Mouse (Mus musculus) hindbrain, embryonic 14.5 days (tissue): ENCODE measurements around the gene Sesn2. TPM values are rescaled to one million over a fixed set of nuclear protein-coding genes. Genes with fewer than 3 reads are reported as not detected.
"Not testable (repeated sequence)": the region's sequence is repeated elsewhere in the genome, so short reads cannot be mapped to it uniquely, and the experiment has no call there.

Experiments
- ATAC-seq: fragments of 200-750 bp; cut with Nextera tagmentation; 2 replicates; pipeline ENCODE4 v1.8.0; 2017; ENCODE audit warnings: moderate number of reproducible peaks, mild to moderate bottlenecking, moderate TSS enrichment, moderate library complexity; ENCODE audit not compliant: low FRiP score
- DNase-seq: peaks from one replicate; pipeline ENCODE4 v3.0.0-alpha.2; 2015; ENCODE audit warnings: low spot score
- H3K27ac ChIP-seq: fragments of 300-500 bp; sonication (generic); 2 replicates; pipeline ENCODE4 v1.5.1; 2014; ENCODE audit warnings: mild to moderate bottlenecking, moderate library complexity
- H3K27me3 ChIP-seq: fragments of 300-500 bp; sonication (generic); 2 replicates; pipeline ENCODE4 v1.6.1; 2014; ENCODE audit warnings: mild to moderate bottlenecking, low read length, mixed read lengths; ENCODE audit not compliant: control insufficient read depth, insufficient read depth
- H3K36me3 ChIP-seq: fragments of 300-500 bp; sonication (generic); replicated peaks from 2 replicates; pipeline ENCODE4 v1.6.1; 2014; ENCODE audit not compliant: control insufficient read depth, insufficient read depth
- H3K4me1 ChIP-seq: fragments of 300-500 bp; sonication (generic); replicated peaks from 2 replicates; pipeline ENCODE4 v1.6.1; 2014; ENCODE audit warnings: antibody characterized with exemption, low read length, mixed read lengths; ENCODE audit not compliant: control insufficient read depth, insufficient read depth
- H3K4me2 ChIP-seq: fragments of 300-500 bp; sonication (generic); replicated peaks from 2 replicates; pipeline ENCODE4 v1.6.1; 2014; ENCODE audit warnings: mild to moderate bottlenecking, moderate library complexity
- H3K4me3 ChIP-seq: fragments of 300-500 bp; sonication (generic); replicated peaks from 2 replicates; pipeline ENCODE4 v1.5.1; 2014; ENCODE audit warnings: mild to moderate bottlenecking, low read length
- H3K9ac ChIP-seq: fragments of 300-500 bp; sonication (generic); 2 replicates; pipeline ENCODE4 v1.6.1; 2014
- H3K9me3 ChIP-seq: fragments of 300-500 bp; sonication (generic); 2 replicates; pipeline ENCODE4 v1.6.1; 2016; ENCODE audit warnings: low read length; ENCODE audit not compliant: control insufficient read depth
- WGBS: fragments of 180-500 bp; shearing (Covaris S2); extraction: QIAGEN DNeasy Blood & Tissue Kit; methylation state at CpG from one replicate; pipeline ENCODE4 v1.1.7; 2014; 5-methylcytosine and 5-hydroxymethylcytosine counted together
- polyA plus RNA-seq: library from polyadenylated mRNA; unstranded; fragments of >200 nt; fragmentation: Nextera tagmentation; extraction: Ambion mirVana; gene quantifications from 2 replicates; pipeline ENCODE4 v1.2.1, GENCODE M21; 2014

The Sesn2 gene
- 6.7 and 7.1 TPM in 2 replicates for polyA plus RNA-seq

DNA sequence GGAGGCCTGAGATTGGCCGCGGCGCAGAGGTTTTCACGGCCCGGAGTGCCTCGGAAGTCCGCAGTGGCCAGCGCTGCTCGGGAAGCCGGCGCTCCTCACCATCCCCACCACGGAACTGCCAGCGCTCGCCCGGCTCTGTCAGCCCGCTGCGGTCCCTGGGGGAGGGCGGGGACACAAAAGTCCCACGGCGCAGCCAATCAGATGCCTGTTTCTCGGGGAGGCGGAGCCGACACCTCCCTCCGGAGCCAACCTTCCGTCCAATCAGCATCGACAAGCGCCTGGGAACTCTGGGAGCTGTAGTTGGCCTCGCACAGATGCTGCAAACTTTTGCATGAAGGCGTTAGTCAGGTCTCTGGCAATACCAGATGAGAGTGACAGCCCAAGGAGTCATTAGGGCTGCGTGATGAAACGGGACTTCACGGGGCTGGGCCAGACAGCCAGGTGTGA is at the start of gene Sesn2:
TSS of gene Sesn2 (minus strand) at position 150 of the 447 bp plus-strand sequence.
- Histone ChIP-seq H3K9ac (peak within 1 kb of the TSS; percentile 72), H3K4me1 (peaks cover 5% of the 10 kb centered on the region; the same call in 1 of the 2 replicates), H3K4me3 (peak within 1 kb of the TSS; percentile 81), H3K27ac (peak within 1 kb of the TSS; percentile 69), H3K27me3 (peaks cover 7% of the 10 kb centered on the region; the same call in 1 of the 2 replicates), H3K4me2 (peak within 1 kb of the TSS; percentile 73), H3K36me3 (no peaks in the 10 kb centered on the region), H3K9me3 (no peaks in the 10 kb centered on the region)
- ATAC-seq, result peak; percentile 93
- WGBS, result under 1% methylated on average over 32 of the region's 32 CpGs
- DNase-seq, result peak; percentile 98

GRCm38 (mm10) chr4:132555550-132555949 is 45.2 kb upstream of the Sesn2 start:
- not testable (repeated sequence) for H3K9ac ChIP-seq, H3K4me2 ChIP-seq, H3K27ac ChIP-seq, H3K27me3 ChIP-seq, DNase-seq, H3K4me1 ChIP-seq, ATAC-seq, H3K9me3 ChIP-seq, H3K4me3 ChIP-seq
- H3K36me3 ChIP-seq, result peaks cover 40% of the 10 kb centered on the region
- 92% methylated on average over 7 of the region's 7 CpGs for WGBS

DNA sequence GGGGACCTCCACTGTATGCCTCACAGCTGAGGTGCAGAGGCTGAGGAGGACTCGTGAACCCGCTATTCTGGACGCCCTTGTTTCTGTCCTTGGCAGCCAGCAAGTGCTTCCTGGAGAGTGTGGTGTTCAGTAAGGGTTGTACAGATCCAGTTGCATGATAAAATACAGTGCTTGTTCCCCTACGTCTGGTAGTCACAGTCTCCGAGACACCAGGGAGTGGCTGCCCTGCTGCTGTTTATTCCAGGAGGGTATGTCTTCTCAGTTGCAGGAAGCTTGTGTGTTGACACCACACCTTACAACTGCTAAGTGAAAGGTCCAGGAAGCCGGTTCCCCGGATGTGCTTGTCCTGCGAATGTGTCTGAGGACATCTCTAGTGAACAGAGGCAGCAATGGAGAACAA is 44.4 kb upstream of the Sesn2 start:
- Histone ChIP-seq H3K27ac (no peak overlapping the region), H3K9ac (no peak overlapping the region), H3K4me2 (no peak overlapping the region), H3K36me3 (peaks cover 49% of the 10 kb centered on the region), H3K4me1 (no peaks in the 10 kb centered on the region), H3K4me3 (no peak overlapping the region), H3K9me3 (no peaks in the 10 kb centered on the region), H3K27me3 (no peaks in the 10 kb centered on the region)
- 82% methylated on average over 8 of the region's 8 CpGs for WGBS
- no peak for DNase-seq
- ATAC-seq, result no peak

DNA sequence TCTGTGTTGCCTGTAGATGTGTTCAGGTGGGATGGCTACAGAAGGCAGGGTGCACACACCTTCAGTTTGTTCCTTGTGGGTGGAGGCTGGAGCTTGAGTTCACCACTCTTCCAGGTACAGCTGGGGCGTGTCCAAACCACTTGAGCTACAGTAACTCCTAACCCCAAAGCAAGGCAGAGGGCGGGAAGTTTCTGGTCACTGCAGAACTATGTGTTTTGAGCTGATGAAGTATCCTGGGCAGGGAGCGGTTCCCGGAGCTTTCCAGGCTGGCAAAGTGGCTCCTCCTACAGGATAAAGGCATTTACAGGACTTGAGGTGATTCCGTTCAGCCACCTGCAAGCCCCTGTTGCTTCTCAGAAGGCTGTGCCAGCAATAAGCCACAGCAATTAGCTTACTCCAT is 43.9 kb upstream of the Sesn2 start:
- DNase-seq (no peak), ATAC-seq (no peak)
- 76% methylated on average over 5 of the region's 5 CpGs for WGBS
- no peak overlapping the region for H3K4me2 ChIP-seq
- H3K27me3 ChIP-seq, result no peaks in the 10 kb centered on the region
- H3K4me1 ChIP-seq, result no peaks in the 10 kb centered on the region
- H3K27ac ChIP-seq, result no peak overlapping the region
- H3K36me3 ChIP-seq, result peaks cover 53% of the 10 kb centered on the region
- no peak overlapping the region for H3K4me3 ChIP-seq
- no peaks in the 10 kb centered on the region for H3K9me3 ChIP-seq
- H3K9ac ChIP-seq, result no peak overlapping the region

DNA sequence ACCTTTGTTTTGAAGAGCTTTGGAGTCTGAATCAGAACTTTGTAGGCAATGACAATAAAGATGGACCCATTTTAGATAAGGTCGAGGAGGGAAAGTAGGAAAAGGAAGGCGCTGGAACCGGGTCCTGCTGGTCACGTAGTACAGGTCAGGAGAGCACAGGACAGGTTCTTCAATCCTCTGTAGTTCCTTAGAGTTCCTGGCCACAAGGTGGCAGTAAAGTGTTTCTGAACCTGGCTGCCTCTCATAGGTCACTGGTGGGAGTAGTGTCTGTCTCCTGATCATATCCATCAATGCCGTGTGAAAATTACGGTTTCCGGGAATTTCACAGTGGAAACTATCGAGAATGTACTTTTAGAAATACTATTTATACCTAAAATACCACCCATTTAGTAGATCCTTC is 35.5 kb upstream of the Sesn2 start:
- Histone ChIP-seq H3K36me3 (peaks cover 91% of the 10 kb centered on the region), H3K9ac (no peak overlapping the region), H3K27me3 (no peaks in the 10 kb centered on the region), H3K4me1 (no peaks in the 10 kb centered on the region), H3K4me2 (no peak overlapping the region), H3K9me3 (no peaks in the 10 kb centered on the region), H3K27ac (no peak overlapping the region), H3K4me3 (no peak overlapping the region)
- ATAC-seq (no peak), DNase-seq (peak; percentile 73)
- 50% methylated on average over 8 of the region's 8 CpGs for WGBS

DNA sequence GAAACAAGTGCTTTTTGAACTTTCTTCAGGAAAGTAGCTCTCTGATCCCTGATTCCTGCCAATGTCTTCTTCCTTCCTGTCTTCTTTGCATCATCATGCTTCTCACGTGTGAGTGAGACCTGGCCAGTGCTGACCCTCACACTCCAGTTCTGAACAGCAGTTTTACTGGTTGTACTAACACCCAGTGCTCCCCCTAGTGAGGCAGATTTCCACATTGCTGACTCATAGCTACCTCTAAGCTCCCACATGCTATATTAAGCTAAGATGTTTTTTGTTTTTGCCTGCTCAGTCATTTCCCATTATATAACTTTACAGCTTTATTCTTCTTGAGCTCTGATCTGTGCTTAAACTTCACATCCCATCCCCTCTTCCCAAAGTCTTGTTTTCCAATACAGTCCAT is 32.4 kb upstream of the Sesn2 start:
- peaks cover 86% of the 10 kb centered on the region for H3K36me3 ChIP-seq
- H3K4me3 ChIP-seq, result no peak overlapping the region
- WGBS, result 95% methylated on average over 1 of the region's 1 CpGs
- no peak overlapping the region for H3K27ac ChIP-seq
- ATAC-seq, result no peak
- no peak for DNase-seq
- no peak overlapping the region for H3K9ac ChIP-seq
- H3K27me3 ChIP-seq, result no peaks in the 10 kb centered on the region
- H3K4me2 ChIP-seq, result no peak overlapping the region
- no peaks in the 10 kb centered on the region for H3K9me3 ChIP-seq
- H3K4me1 ChIP-seq, result no peaks in the 10 kb centered on the region

- no peaks in the 10 kb centered on the region for H3K9me3 ChIP-seq
- no peak for DNase-seq
- no peak overlapping the region for H3K4me2 ChIP-seq
- H3K36me3 ChIP-seq, result peaks cover 73% of the 10 kb centered on the region
- 90% methylated on average over 4 of the region's 4 CpGs for whole genome bisulfite sequencing
- H3K4me3 ChIP-seq, result no peak overlapping the region
- H3K27me3 ChIP-seq, result no peaks in the 10 kb centered on the region
- ATAC-seq, result no peak
- peaks cover 7% of the 10 kb centered on the region for H3K4me1 ChIP-seq
- H3K27ac ChIP-seq, result no peak overlapping the region
- no peak overlapping the region for H3K9ac ChIP-seq
Measured at GRCm38 (mm10) chr4:132541413-132541812, 31.1 kb upstream of the Sesn2 start.

- no peaks in the 10 kb centered on the region for H3K9me3 ChIP-seq
- H3K9ac ChIP-seq, result no peak overlapping the region
- H3K36me3 ChIP-seq, result peaks cover 57% of the 10 kb centered on the region
- no peaks in the 10 kb centered on the region for H3K27me3 ChIP-seq
- ATAC-seq (no peak), DNase-seq (no peak)
- no peak overlapping the region for H3K4me3 ChIP-seq
- H3K4me2 ChIP-seq, result no peak overlapping the region
- WGBS, result 93% methylated on average over 5 of the region's 5 CpGs
- no peak overlapping the region for H3K27ac ChIP-seq
- H3K4me1 ChIP-seq, result peaks cover 10% of the 10 kb centered on the region
Measured at GRCm38 (mm10) chr4:132539481-132539880, 29.2 kb upstream of the Sesn2 start.

- ATAC-seq, result peak; percentile 69
- H3K4me1 ChIP-seq, result peaks cover 32% of the 10 kb centered on the region
- H3K9me3 ChIP-seq, result no peaks in the 10 kb centered on the region
Measured at GRCm38 (mm10) chr4:132535406-132536121, 25.3 kb upstream of the Sesn2 start, which contains the start of gene Dnajc8. Gene Dnajc8 (plus strand): TSS chr4:132535550.

More at GRCm38 (mm10) chr4:132535406-132536121, 25.3 kb upstream of the Sesn2 start, which contains the start of gene Dnajc8:
- H3K4me2 ChIP-seq, result peak within 1 kb of the TSS; percentile 89
- peak within 1 kb of the TSS; percentile 95 for H3K9ac ChIP-seq
- no peaks in the 10 kb centered on the region for H3K27me3 ChIP-seq
- DNase-seq, result peak; percentile 94
- H3K36me3 ChIP-seq, result peaks cover 26% of the 10 kb centered on the region
- H3K4me3 ChIP-seq, result peak within 1 kb of the TSS; percentile 97
- WGBS, result under 1% methylated on average over 60 of the region's 60 CpGs
- peak within 1 kb of the TSS; percentile 80 for H3K27ac ChIP-seq
